Mouse (Mus musculus) embryo, embryonic 10 days (tissue): ENCODE measurements around the gene Zfand2b.

Experiments
- DNase-seq: peaks from one replicate; pipeline ENCODE4 v3.0.0-alpha.2; 2015; ENCODE audit warnings: low spot score

The Zfand2b gene

GRCm38 (mm10) chr1:75214442-75214841 lies 46.0 kb downstream of the Zfand2b start:
- DNase-seq, result no peak

- DNase-seq, result no peak
These were observed 46.4 kb downstream of the Zfand2b start for GRCm38 (mm10) chr1:75214886-75215285.

- DNase-seq, result no peak
These were observed 47.3 kb downstream of the Zfand2b start for GRCm38 (mm10) chr1:75215785-75216184.

GRCm38 (mm10) chr1:75216797-75217585 lies 48.5 kb downstream of the Zfand2b start:
- no peak for DNase-seq

- DNase-seq, result no peak
These were observed 49.4 kb downstream of the Zfand2b start for GRCm38 (mm10) chr1:75217893-75218226.

- no peak for DNase-seq
These were observed 50.0 kb downstream of the Zfand2b start for GRCm38 (mm10) chr1:75218227-75219001.

- DNase-seq, result peak; percentile 81
These were observed 50.6 kb downstream of the Zfand2b start for GRCm38 (mm10) chr1:75219078-75219477.

- DNase-seq, result peak; percentile 47
These were observed 51.1 kb downstream of the Zfand2b start, which contains the start of gene Tuba4a for GRCm38 (mm10) chr1:75219531-75219930. Gene Tuba4a, minus strand, starts transcription at chr1:75219865.
